Mouse (Mus musculus) E14TG2a.4 (cell line): ENCODE data around the gene Abhd17c.
A peak's percentile ranks its signal among the peaks of the same experiment; 100 is the strongest.

Experiments
- H3K27me3 ChIP-seq: 2 replicates; pipeline ENCODE4 v1.6.1; 2014; ENCODE audit warnings: low read length, control low read depth; ENCODE audit not compliant: insufficient read depth
- H3K36me3 ChIP-seq: 2 replicates; pipeline ENCODE4 v1.6.1; 2014; ENCODE audit warnings: low read length, control low read depth; ENCODE audit not compliant: insufficient read depth
- H3K4me1 ChIP-seq: replicated peaks from 2 replicates; pipeline ENCODE4 v1.6.1; 2014; ENCODE audit warnings: low read depth, low read length, control low read depth
- H3K4me3 ChIP-seq: replicated peaks from 2 replicates; pipeline ENCODE4 v1.5.1; 2014; ENCODE audit warnings: mild to moderate bottlenecking, low read length
- H3K9me3 ChIP-seq: 2 replicates; pipeline ENCODE4 v1.6.1; 2014; ENCODE audit warnings: low read length, control low read depth
- CTCF ChIP-seq: conservative IDR thresholded peaks from 2 replicates; pipeline ENCODE4 v1.5.1; 2014; ENCODE audit warnings: low read length
- NANOG ChIP-seq: IDR thresholded peaks from 2 replicates; pipeline ENCODE4 v1.6.1; 2014; ENCODE audit warnings: borderline replicate concordance, low read length, mixed read lengths
- POU5F1 ChIP-seq: IDR thresholded peaks from 2 replicates; pipeline ENCODE4 v1.6.1; 2014; ENCODE audit warnings: low read length, borderline replicate concordance

The Abhd17c gene

DNA sequence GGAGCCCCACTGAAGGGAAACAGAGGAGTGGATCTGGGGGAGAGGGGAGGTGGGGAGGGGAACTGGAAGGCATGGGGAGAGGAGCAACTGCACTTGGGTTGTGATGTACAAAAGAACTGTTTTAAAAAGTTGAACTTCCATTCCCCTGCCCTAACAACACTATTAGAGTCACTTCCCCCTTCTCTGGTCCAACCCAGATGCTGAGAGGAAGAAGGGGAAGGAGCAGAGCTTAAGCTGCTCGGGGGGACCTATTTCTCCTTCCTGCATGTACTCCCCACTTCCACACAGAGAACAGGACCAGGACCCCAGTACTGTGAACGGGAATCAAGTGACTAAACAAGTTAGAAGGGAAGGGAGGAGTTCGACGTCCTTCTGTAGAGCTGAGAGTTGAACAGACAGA, 11.9 kb upstream of the Abhd17c start:
- H3K4me3 ChIP-seq = no peak overlapping the region
- no peaks in the 10 kb centered on the region for H3K9me3 ChIP-seq
- no peaks in the 10 kb centered on the region for H3K27me3 ChIP-seq
- no peaks in the 10 kb centered on the region for H3K4me1 ChIP-seq
- TF ChIP-seq CTCF (no peak), POU5F1 (no peak), NANOG (no peak)
- no peaks in the 10 kb centered on the region for H3K36me3 ChIP-seq

DNA sequence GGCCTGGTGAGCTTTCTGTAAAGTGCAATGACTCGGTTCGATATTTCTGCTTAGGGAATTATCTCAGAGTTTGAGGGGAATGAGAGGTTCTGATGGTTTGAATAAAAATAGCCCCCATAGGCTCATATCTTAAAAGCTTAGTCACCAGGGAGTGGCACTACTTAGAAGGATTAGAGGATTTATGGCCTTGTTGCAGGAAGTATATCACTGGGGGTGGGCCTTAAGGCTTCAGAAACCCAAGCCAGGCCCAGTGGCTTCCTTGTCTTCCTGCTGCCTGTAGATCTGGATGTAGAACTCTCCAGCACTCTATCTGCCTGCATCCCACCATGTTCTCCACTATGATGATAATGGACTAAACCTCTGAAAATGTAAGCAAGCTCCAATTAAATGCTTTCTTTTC, 7.7 kb upstream of the Abhd17c start:
- no peaks in the 10 kb centered on the region for H3K36me3 ChIP-seq
- no peaks in the 10 kb centered on the region for H3K27me3 ChIP-seq
- H3K4me1 ChIP-seq = no peaks in the 10 kb centered on the region
- no peaks in the 10 kb centered on the region for H3K9me3 ChIP-seq
- no peak for TF ChIP-seq NANOG
- TF ChIP-seq POU5F1 = no peak
- no peak for TF ChIP-seq CTCF
- H3K4me3 ChIP-seq = no peak overlapping the region

DNA sequence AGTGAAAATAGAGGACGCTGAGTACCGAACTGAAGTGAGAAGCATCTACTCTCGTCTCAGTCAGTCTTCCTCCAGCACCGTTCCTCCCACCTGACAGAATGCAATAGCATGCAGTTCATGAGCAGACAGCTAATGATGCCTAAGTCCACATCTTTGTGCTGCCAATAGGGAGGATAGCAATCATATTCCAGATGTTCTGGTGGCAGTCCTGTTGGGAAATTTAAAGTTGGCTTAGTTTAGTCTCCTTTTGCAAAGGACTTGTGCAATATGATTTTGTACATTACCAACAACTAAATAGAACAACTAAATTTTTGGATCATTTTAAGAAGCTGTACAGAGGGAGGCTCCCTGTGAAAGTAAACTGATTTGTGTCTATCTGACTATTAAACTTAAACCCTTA, 2.1 kb upstream of the Abhd17c start:
- Histone ChIP-seq H3K36me3 (peaks cover 8% of the 10 kb centered on the region), H3K4me1 (peaks cover 37% of the 10 kb centered on the region), H3K4me3 (no peak overlapping the region), H3K27me3 (no peaks in the 10 kb centered on the region), H3K9me3 (no peaks in the 10 kb centered on the region)
- TF ChIP-seq CTCF (no peak), NANOG (no peak)

DNA sequence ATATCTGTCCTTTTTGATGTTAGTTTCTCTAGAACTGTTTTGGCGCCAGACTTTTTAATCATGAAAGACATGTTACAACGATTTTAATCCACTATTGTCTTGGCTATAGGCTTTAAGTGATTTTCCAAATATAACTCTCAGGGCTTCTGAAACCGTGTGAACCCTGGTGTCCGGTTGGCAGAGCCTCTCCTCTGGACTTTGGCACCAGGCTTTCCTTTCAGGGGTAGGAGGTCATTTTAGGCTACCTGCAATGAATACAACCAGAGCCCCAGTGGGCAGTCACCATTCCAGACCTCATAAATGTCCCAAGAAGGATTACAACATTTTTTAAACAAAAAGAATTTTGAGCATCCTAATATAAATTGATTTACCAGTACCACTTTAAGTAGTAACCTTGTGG, 1.1 kb upstream of the Abhd17c start:
- peaks cover 47% of the 10 kb centered on the region for H3K4me1 ChIP-seq
- peak overlapping the region; percentile 91; the same call in 1 of the 2 replicates for H3K4me3 ChIP-seq
- H3K36me3 ChIP-seq = peaks cover 18% of the 10 kb centered on the region
- TF ChIP-seq POU5F1 = no peak
- TF ChIP-seq CTCF = no peak
- TF ChIP-seq NANOG = no peak
- no peaks in the 10 kb centered on the region for H3K9me3 ChIP-seq
- no peaks in the 10 kb centered on the region for H3K27me3 ChIP-seq

DNA sequence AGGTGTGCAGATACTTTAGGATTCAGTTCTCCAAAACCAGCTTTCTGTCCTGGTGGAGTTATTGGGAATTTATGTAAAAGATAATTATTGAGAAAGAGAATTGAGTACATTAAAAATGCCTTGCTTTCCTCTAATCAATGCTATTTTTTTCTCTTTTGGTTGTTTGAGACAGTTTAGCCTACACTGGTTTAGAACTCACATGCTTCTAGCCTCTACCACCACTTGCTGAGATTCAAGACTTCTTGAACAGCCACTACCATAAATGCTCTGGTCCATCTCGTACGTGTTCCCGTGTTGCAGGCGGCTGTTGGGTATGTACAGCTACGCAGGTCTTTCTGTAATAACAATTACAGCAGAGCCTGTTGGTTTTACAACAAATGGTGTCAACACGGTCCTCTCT, 681 bp upstream of the Abhd17c start:
- Histone ChIP-seq H3K27me3 (no peaks in the 10 kb centered on the region), H3K9me3 (no peaks in the 10 kb centered on the region), H3K4me3 (peak overlapping the region; percentile 91), H3K36me3 (peaks cover 22% of the 10 kb centered on the region), H3K4me1 (peaks cover 51% of the 10 kb centered on the region)
- TF ChIP-seq POU5F1 = no peak

DNA sequence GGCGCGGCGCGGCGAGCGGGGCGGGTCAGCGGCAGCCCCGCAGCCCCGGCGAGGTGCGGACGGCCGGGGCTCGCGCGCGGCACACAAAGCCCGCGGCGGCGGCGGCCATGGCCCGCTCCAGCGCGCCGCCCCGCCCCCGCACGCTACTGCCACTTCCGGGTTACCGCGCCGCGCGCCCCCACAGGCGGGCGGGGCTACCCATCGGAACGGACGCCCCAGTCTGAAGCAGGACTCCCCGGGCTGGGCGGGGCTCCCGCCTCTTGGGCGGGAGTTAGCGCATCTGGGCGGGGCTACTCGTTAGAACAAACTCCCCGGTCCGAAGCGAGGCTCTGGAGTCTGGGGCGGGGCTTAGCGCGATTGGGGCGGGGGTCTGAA, 254 bp upstream of the Abhd17c start:
- H3K9me3 ChIP-seq = no peaks in the 10 kb centered on the region
- H3K27me3 ChIP-seq = no peaks in the 10 kb centered on the region
- peaks cover 55% of the 10 kb centered on the region for H3K4me1 ChIP-seq
- TF ChIP-seq NANOG (no peak), CTCF (no peak), POU5F1 (no peak)
- H3K36me3 ChIP-seq = peaks cover 26% of the 10 kb centered on the region
- H3K4me3 ChIP-seq = peak overlapping the region; percentile 91

DNA sequence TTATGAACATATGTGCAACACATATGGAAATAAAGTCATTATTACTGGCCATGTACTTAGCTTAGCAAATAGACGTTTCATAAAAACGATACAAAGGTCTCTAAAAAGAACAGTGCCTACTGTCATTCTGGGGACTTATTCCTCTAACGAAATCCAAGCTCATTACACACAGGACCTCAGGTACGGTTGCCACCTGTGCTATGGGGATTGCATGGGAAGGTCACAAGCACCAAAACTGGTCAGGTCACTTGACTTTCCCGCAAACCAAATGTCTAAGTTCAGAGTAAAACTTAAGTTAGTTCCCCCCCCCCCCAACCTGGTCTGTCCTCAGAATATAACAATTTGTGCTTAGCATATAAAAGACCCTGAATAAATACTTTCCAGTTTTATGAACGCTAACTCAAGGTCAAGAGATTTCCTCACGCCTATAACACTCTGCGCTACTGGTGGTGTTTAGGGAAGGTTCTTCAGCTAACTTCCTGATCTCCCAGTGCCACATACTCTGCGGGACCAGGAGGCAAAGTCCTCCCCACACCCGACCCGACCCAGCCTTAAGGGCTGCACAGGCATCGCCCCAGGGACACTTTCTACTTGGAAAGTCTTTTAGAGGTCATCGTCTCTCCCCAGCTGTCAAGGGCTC, 1.2 kb downstream of the Abhd17c start:
- H3K36me3 ChIP-seq = peaks cover 26% of the 10 kb centered on the region
- TF ChIP-seq CTCF = no peak
- TF ChIP-seq POU5F1 = no peak
- no peak for TF ChIP-seq NANOG
- H3K4me1 ChIP-seq = peaks cover 70% of the 10 kb centered on the region
- no peaks in the 10 kb centered on the region for H3K9me3 ChIP-seq
- H3K4me3 ChIP-seq = peak overlapping the region; percentile 91
- no peaks in the 10 kb centered on the region for H3K27me3 ChIP-seq

DNA sequence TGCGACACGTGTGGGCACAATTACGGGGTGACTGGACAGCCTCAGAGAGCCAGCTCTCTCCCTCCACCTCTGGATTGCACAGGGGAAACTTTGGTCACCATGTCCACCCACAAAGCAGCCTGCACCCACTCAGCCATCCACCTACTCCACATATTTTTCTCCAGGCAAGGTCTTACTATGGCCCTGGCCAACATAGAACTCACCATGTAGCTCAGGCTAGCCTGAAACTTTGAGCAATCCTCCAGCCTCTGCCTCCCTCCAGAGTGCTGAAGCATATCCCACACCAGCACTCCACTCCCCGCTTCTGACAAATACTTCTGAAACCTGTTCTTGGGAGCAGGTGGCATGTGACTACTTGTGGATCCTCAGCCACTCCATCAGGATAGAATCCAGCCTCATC, 1.9 kb downstream of the Abhd17c start:
- peak overlapping the region; percentile 91 for H3K4me3 ChIP-seq
- H3K9me3 ChIP-seq = no peaks in the 10 kb centered on the region
- H3K27me3 ChIP-seq = no peaks in the 10 kb centered on the region
- H3K4me1 ChIP-seq = peaks cover 77% of the 10 kb centered on the region
- TF ChIP-seq POU5F1 (no peak), NANOG (no peak), CTCF (no peak)
- peaks cover 26% of the 10 kb centered on the region for H3K36me3 ChIP-seq

DNA sequence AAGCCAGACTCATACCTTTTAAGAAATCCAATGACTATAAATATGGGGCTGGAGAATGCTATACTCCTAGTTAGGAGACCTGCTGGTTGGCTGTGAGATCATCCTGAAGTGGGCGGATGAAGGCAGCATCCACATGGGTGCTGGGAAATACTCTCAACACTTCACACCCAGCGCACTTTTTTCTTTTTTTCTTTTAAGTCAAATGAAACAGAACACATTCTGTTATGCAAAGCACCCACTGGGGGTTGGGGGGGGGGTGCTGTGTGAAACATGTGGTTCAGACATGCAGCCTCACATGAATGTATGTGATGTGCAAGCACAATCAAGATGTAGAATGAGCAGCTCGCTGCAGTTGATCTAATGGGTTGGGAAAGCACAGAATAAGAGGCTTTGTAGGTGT, 2.8 kb downstream of the Abhd17c start:
- no peak overlapping the region for H3K4me3 ChIP-seq
- peaks cover 26% of the 10 kb centered on the region for H3K36me3 ChIP-seq
- TF ChIP-seq NANOG (no peak), POU5F1 (no peak), CTCF (no peak)
- H3K4me1 ChIP-seq = peaks cover 86% of the 10 kb centered on the region
- no peaks in the 10 kb centered on the region for H3K27me3 ChIP-seq
- no peaks in the 10 kb centered on the region for H3K9me3 ChIP-seq
